Mouse (Mus musculus) testis, adult 2 months (tissue): ENCODE data around the gene Olfr1423.

Experiments
- CTCF ChIP-seq: fragments of 200-500 bp; IDR thresholded peaks from 2 replicates; pipeline ENCODE4 v1.5.1; 2012; ENCODE audit warnings: low read depth, mild to moderate bottlenecking, inconsistent platforms, low read length, moderate library complexity; ENCODE audit not compliant: control insufficient read depth, insufficient read depth, insufficient replicate concordance
- POLR2A ChIP-seq: fragments of 200-500 bp; IDR thresholded peaks from 2 replicates; pipeline ENCODE4 v1.6.1; 2012; ENCODE audit warnings: low read depth, mild to moderate bottlenecking, inconsistent platforms, low read length, moderate library complexity; ENCODE audit not compliant: control insufficient read depth

DNA sequence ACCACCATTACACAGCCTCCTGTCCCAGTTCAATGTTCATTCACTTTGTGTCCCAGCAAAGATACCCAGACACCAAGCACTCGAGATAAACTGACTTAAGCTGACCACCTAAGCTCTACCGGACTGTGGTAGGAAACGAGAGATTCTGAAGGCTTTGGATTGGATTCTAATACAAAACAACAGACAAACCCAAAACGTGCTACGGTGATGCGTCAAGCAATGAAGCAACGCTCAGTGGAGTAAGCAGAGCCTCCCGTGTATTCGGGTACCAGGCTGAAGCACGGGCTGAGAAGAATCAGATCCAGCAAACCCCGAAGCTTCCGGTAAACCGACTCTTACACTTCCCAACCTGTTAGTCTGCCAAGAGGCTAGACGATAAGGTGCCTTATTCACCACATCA is 38.3 kb downstream of the Olfr1423 start:
- TF ChIP-seq CTCF (no peak), POLR2A (no peak)
